Mouse (Mus musculus) yolk sac, embryonic 10.5 days (tissue): Measurements from ENCODE around the gene Olfr1143.

Experiments used
- DNase-seq: peaks from one replicate; pipeline ENCODE4 v3.0.0-alpha.2; 2017; ENCODE audit warnings: low spot score

The Olfr1143 gene

DNA sequence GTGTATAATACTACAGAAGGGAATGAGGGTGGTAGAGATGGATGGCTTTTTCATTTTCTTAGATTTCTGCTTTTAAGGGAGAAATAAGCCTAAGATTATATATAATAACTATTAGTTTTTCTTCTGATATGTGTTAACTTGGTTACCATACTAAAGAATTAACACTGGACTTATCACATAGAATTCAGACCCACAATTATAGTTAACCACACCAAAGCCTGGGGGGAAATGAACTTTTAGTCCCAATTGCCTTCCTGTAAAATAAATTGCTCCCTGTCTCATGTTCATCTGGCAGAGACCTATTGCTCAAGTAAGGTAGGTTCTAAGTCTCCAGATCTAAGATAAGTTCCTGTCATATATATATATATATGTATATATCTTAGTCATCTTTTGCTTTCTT, at the start of gene Olfr1143:
Gene Olfr1143, plus strand, starts transcription at position 301 of the 400 bp plus-strand sequence.
- DNase-seq = no peak

DNA sequence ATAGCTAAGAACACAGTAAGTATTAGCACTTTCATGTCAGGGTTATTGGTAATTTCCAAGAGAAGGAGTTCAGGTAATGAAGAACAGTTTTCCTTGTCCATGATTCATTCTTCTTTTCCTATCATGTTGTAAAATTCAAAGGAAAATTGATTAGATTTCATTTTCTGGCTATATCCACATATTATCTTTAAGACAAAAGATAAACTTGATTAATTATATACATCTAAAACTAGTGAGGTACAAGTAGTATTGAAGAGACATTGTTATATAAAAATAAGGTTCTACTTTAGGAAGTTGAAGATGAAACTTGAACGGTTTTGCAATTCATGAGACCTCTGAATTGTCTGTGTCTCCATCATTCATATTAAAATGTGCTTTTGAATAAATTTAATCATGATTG, 46.5 kb upstream of the Olfr1143 start, which contains the start of gene Olfr1141:
Gene Olfr1141, minus strand, starts transcription at position 101 of the 400 bp plus-strand sequence.
- no peak for DNase-seq

DNA sequence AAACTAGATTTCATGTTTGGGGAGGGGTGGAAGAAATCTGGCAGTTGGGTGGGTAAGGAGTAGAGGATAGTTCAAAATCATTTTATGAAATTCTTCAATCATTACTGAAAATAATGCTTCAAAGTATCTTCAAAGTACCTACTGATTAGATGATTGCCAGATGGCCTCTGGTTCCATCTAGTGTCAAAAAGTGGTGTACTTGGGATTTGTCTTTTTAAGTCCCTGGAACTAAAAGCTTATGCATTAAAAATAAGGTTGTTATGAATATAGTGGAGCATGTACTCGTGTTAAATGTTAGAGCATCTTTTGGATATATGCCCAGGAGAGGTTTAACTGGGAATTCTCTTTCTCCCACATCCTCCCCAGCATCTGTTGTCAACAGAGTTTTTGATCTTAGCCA, 24.2 kb upstream of the Olfr1143 start:
- no peak for DNase-seq

DNA sequence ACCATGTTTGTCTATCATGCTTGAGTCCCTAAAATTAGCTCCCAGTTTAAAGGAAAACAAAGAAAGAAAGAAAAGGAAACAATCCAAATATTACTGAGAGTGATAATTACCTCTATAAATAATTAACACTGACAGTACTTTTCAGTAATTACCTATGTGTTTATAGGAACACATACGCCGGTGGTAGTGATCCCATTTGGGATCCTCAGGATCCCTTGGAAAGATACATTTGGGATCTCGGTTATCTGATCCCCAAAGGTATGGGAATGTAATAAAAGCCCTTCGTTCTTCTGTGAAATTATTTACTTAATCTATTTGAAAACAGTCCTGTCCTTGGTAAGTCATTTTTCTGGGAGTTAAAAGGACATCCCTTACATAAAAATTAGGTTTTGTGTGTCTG, 21.2 kb upstream of the Olfr1143 start, which contains the start of gene Olfr152:
Gene Olfr152, plus strand, starts transcription at position 301 of the 400 bp plus-strand sequence.
- DNase-seq = no peak

DNA sequence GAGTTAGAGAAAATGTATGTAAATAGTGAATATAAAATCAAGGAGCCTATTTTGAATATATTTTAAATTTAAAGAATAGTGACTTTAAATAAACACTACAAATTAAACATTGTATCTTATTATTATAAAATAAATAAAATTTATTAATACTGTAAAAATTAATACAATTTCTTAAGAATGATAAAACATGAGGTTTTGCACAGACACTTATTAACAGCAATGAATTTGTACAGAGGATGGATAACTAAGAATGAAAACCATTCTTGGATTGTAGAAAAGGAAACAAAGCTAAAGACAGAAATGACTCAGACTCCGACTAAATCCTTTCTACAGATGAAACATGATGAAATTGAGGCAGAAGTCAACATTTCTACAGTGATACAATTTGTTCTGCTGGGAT, 9.1 kb downstream of the Olfr1143 start, which contains the start of gene Olfr1145:
Gene Olfr1145, plus strand, starts transcription at position 301 of the 400 bp plus-strand sequence.
- no peak for DNase-seq

DNA sequence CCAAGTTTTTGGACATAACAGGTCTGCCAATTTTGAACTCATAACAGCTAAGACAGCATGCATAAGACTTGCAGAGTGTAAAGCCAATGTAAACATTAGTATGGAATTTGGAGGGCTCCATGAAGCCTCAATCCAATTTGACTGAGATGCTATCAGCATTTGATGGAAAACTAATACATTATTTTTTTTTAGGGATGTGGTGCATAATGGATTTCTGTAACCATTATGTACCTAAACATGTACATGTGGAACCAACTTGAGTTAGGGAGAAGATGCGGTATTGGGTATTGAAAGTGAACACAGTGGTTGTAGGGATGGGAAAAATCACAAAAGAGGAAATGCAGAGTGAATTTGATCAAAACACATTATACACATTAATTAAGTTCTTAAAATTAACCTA, 29.8 kb downstream of the Olfr1143 start, which contains the start of gene Olfr1148:
Gene Olfr1148, plus strand, starts transcription at position 301 of the 400 bp plus-strand sequence.
- no peak for DNase-seq

DNA sequence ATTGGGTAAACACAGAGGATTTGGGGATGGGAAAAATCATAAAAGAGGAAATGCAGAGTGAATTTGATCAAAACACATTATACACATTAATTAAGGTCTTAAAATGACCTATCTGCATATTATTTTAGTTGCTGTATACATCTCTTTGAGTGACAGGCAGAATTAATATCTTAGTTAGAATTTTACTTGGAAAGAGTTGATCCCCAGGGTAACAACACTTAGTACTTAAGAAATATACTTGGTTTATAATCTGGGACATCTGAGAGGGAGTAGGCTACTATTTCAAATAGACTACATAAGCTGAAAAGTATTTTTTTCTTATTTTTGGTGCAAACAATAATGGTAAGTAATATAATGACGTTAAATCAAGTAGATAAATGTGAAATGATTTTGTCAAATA, 43.3 kb downstream of the Olfr1143 start, which contains the start of gene Olfr1150-ps1:
Gene Olfr1150-ps1, plus strand, starts transcription at position 301 of the 400 bp plus-strand sequence.
- no peak for DNase-seq
